Mouse (Mus musculus) erythroblast, embryonic 14.5 days (primary cell): ENCODE measurements around the gene Prkn.

Source experiments
- GATA1 ChIP-seq: IDR thresholded peaks from 2 replicates; pipeline ENCODE4 v1.6.1; 2012; ENCODE audit warnings: low read length, inconsistent platforms, mixed read lengths
- TAL1 ChIP-seq: IDR thresholded peaks from 3 replicates; pipeline ENCODE4 v1.6.1; 2012; ENCODE audit warnings: low read length, inconsistent platforms, mixed read lengths

GRCm38 (mm10) chr17:12029921-12030461 lies 1189.8 kb downstream of the Prkn start:
- TF ChIP-seq GATA1, result no peak
- no peak for TF ChIP-seq TAL1
